Mouse (Mus musculus) hindlimb bud, embryonic 11.5 days (tissue): ENCODE measurements around the gene Olfr1410.

ENCODE experiments used
- DNase-seq: peaks from one replicate; pipeline ENCODE4 v3.0.0-alpha.2; 2012; ENCODE audit warnings: low read depth, low spot score; ENCODE audit errors: extremely low spot score

Olfr1410 gene

GRCm38 (mm10) chr1:92640393-92640792, 34.8 kb downstream of the Olfr1410 start:
- DNase-seq, result no peak

GRCm38 (mm10) chr1:92641514-92642272, 36.1 kb downstream of the Olfr1410 start, which contains the start of gene Cops9:
Cops9 (minus strand) TSS chr1:92641985.
- peak; percentile 56 for DNase-seq

GRCm38 (mm10) chr1:92643691-92644090, 38.1 kb downstream of the Olfr1410 start:
- DNase-seq, result no peak

GRCm38 (mm10) chr1:92644916-92645315, 39.3 kb downstream of the Olfr1410 start:
- no peak for DNase-seq

GRCm38 (mm10) chr1:92646111-92646510, 40.5 kb downstream of the Olfr1410 start:
- DNase-seq, result no peak

- DNase-seq, result no peak
These were observed 41.0 kb downstream of the Olfr1410 start for GRCm38 (mm10) chr1:92646601-92647000.

- no peak for DNase-seq
These were observed 41.4 kb downstream of the Olfr1410 start for GRCm38 (mm10) chr1:92647026-92647425.

- DNase-seq, result peak; percentile 50
These were observed 42.2 kb downstream of the Olfr1410 start for GRCm38 (mm10) chr1:92647752-92648151.

- no peak for DNase-seq
These were observed 42.6 kb downstream of the Olfr1410 start for GRCm38 (mm10) chr1:92648197-92648596.

GRCm38 (mm10) chr1:92648673-92649072, 43.1 kb downstream of the Olfr1410 start, which contains the start of gene Otos:
Otos (minus strand) TSS chr1:92648841.
- peak; percentile 46 for DNase-seq

- DNase-seq, result no peak
These were observed 45.9 kb downstream of the Olfr1410 start for GRCm38 (mm10) chr1:92651467-92651866.

- DNase-seq, result no peak
These were observed 47.6 kb downstream of the Olfr1410 start for GRCm38 (mm10) chr1:92653179-92653578.

GRCm38 (mm10) chr1:92654676-92655075, 49.1 kb downstream of the Olfr1410 start:
- DNase-seq, result no peak

GRCm38 (mm10) chr1:92657025-92657820, 51.6 kb downstream of the Olfr1410 start:
- no peak for DNase-seq

- no peak for DNase-seq
These were observed 53.8 kb downstream of the Olfr1410 start for GRCm38 (mm10) chr1:92659392-92659791.
